Mouse (Mus musculus) megakaryocyte, embryonic 14.5 days (primary cell): ENCODE measurements at regions not wholly inside any gene's neighbourhood (a gene's known extent, or its start where the extent isn't known, plus 50 kb on each side); places are given as distances from the start of the nearest gene placed in this dataset.

Experiments used
- FLI1 ChIP-seq: IDR thresholded peaks from 2 replicates; pipeline ENCODE4 v1.6.1; 2012; ENCODE audit warnings: low read length, inconsistent platforms, mixed read lengths
- GATA1 ChIP-seq: IDR thresholded peaks from 3 replicates; pipeline ENCODE4 v1.6.1; 2012; ENCODE audit warnings: mixed read lengths, low read length, inconsistent platforms, borderline replicate concordance

- no peak for TF ChIP-seq FLI1
- TF ChIP-seq GATA1 = no peak
These were observed 60.3 kb upstream of the Ntrk2 start for GRCm38 (mm10) chr13:58746056-58746455.
